Mouse (Mus musculus) liver, embryonic 13.5 days (tissue): ENCODE data around the gene Stmn1. TPM values are rescaled to one million over a fixed set of nuclear protein-coding genes. Genes with fewer than 3 reads are reported as not detected.
"Not testable (repeated sequence)": the region's sequence is repeated elsewhere in the genome, so short reads cannot be mapped to it uniquely, and the experiment has no call there.

Source experiments
- ATAC-seq: fragments of 200-750 bp; cut with Nextera tagmentation; 2 replicates; pipeline ENCODE4 v1.8.0; 2017; ENCODE audit warnings: low read depth, mild to moderate bottlenecking, moderate number of reproducible peaks, moderate library complexity
- DNase-seq: peaks from one replicate; pipeline ENCODE4 v3.0.0; 2022
- H3K27ac ChIP-seq: fragments of 300-500 bp; sonication (generic); 2 replicates; pipeline ENCODE4 v1.5.1; 2015; ENCODE audit warnings: moderate library complexity, mild to moderate bottlenecking, inconsistent platforms
- H3K27me3 ChIP-seq: fragments of 300-500 bp; sonication (generic); 2 replicates; pipeline ENCODE4 v1.6.1; 2015; ENCODE audit warnings: mild to moderate bottlenecking, inconsistent platforms
- H3K36me3 ChIP-seq: fragments of 300-500 bp; sonication (generic); 2 replicates; pipeline ENCODE4 v1.6.1; 2015; ENCODE audit warnings: mild to moderate bottlenecking, inconsistent platforms
- H3K4me1 ChIP-seq: fragments of 300-500 bp; sonication (generic); replicated peaks from 2 replicates; pipeline ENCODE4 v1.6.1; 2015; ENCODE audit warnings: inconsistent platforms
- H3K4me2 ChIP-seq: fragments of 300-500 bp; sonication (generic); 2 replicates; pipeline ENCODE4 v1.6.1; 2015; ENCODE audit warnings: inconsistent platforms, mild to moderate bottlenecking, moderate library complexity
- H3K4me3 ChIP-seq: fragments of 300-500 bp; sonication (generic); replicated peaks from 2 replicates; pipeline ENCODE4 v1.5.1; 2015; ENCODE audit warnings: mild to moderate bottlenecking, inconsistent platforms
- H3K9ac ChIP-seq: fragments of 300-500 bp; sonication (generic); 2 replicates; pipeline ENCODE4 v1.6.1; 2015; ENCODE audit warnings: mild to moderate bottlenecking, inconsistent platforms
- H3K9me3 ChIP-seq: fragments of 300-500 bp; sonication (generic); replicated peaks from 2 replicates; pipeline ENCODE4 v1.6.1; 2016; ENCODE audit warnings: inconsistent platforms
- WGBS: fragments of 180-500 bp; shearing (Covaris S2); methylation state at CpG from one replicate; pipeline ENCODE4 v1.1.7; 2015; ENCODE audit not compliant: insufficient replicate concordance; 5-methylcytosine and 5-hydroxymethylcytosine counted together
- polyA plus RNA-seq: library from polyadenylated mRNA; unstranded; fragments of >200 nt; fragmentation: Nextera tagmentation; extraction: Ambion mirVana; gene quantifications from 2 replicates; pipeline ENCODE4 v1.2.1, GENCODE M21; 2015

The Stmn1 gene
- polyA plus RNA-seq, 1 experiment from 2014 or later: 514 TPM

- WGBS: 48% methylated on average over 11 of the region's 11 CpGs
Measured at GRCm38 (mm10) chr4:134489986-134490665, 22.0 kb downstream of the Stmn1 start.

GRCm38 (mm10) chr4:134491716-134492115 lies 23.6 kb downstream of the Stmn1 start:
- no peaks in the 10 kb centered on the region for H3K36me3 ChIP-seq
- peaks cover 49% of the 10 kb centered on the region for H3K4me1 ChIP-seq
- H3K9me3 ChIP-seq: no peaks in the 10 kb centered on the region
- no peak overlapping the region for H3K4me3 ChIP-seq
- no peaks in the 10 kb centered on the region for H3K27me3 ChIP-seq
- H3K9ac ChIP-seq: no peak overlapping the region
- ATAC-seq (no peak), DNase-seq (no peak)
- H3K27ac ChIP-seq: no peak overlapping the region
- WGBS: 59% methylated on average over 6 of the region's 6 CpGs
- no peak overlapping the region for H3K4me2 ChIP-seq

More at GRCm38 (mm10) chr4:134489986-134490665, 22.0 kb downstream of the Stmn1 start:
- Histone ChIP-seq H3K9ac (no peak overlapping the region), H3K9me3 (no peaks in the 10 kb centered on the region), H3K4me2 (no peak overlapping the region), H3K36me3 (no peaks in the 10 kb centered on the region), H3K4me1 (peaks cover 35% of the 10 kb centered on the region), H3K27me3 (no peaks in the 10 kb centered on the region), H3K27ac (peak overlapping the region; percentile 51), H3K4me3 (no peak overlapping the region)
- DNase-seq: no peak
- ATAC-seq: 0 out of 2 replicates have a peak, but pooled peaks have one; percentile 28

- 71% methylated on average over 6 of the region's 6 CpGs for WGBS
- H3K27ac ChIP-seq, DNase-seq, H3K36me3 ChIP-seq, ATAC-seq, H3K4me2 ChIP-seq, H3K9me3 ChIP-seq, H3K4me3 ChIP-seq, H3K27me3 ChIP-seq: not testable (repeated sequence)
- Histone ChIP-seq H3K9ac (0 out of 2 replicates have a peak overlapping the region, but pooled peaks have one; percentile 28), H3K4me1 (peaks cover 70% of the 10 kb centered on the region)
Measured at GRCm38 (mm10) chr4:134494161-134494560, 26.0 kb downstream of the Stmn1 start.

GRCm38 (mm10) chr4:134494780-134495545 lies 26.8 kb downstream of the Stmn1 start:
- peak; percentile 44 for ATAC-seq
- WGBS: 18% methylated on average over 16 of the region's 16 CpGs
- Histone ChIP-seq H3K27me3 (no peaks in the 10 kb centered on the region), H3K4me1 (peaks cover 65% of the 10 kb centered on the region), H3K9me3 (no peaks in the 10 kb centered on the region), H3K36me3 (no peaks in the 10 kb centered on the region), H3K4me3 (no peak overlapping the region), H3K9ac (peak overlapping the region; percentile 28; the same call in 1 of the 2 replicates), H3K4me2 (no peak overlapping the region; the same call in 1 of the 2 replicates), H3K27ac (peak overlapping the region; percentile 45; the same call in 1 of the 2 replicates)
- DNase-seq: no peak

GRCm38 (mm10) chr4:134495546-134495923 lies 27.4 kb downstream of the Stmn1 start:
- no peak for ATAC-seq
- WGBS: 64% methylated on average over 5 of the region's 5 CpGs
- H3K4me3 ChIP-seq: no peak overlapping the region
- no peak overlapping the region for H3K4me2 ChIP-seq
- no peaks in the 10 kb centered on the region for H3K27me3 ChIP-seq
- DNase-seq: no peak
- H3K36me3 ChIP-seq: no peaks in the 10 kb centered on the region
- H3K9me3 ChIP-seq: no peaks in the 10 kb centered on the region
- H3K9ac ChIP-seq: no peak overlapping the region
- peaks cover 64% of the 10 kb centered on the region for H3K4me1 ChIP-seq
- peak overlapping the region; percentile 83; the same call in 1 of the 2 replicates for H3K27ac ChIP-seq

GRCm38 (mm10) chr4:134496595-134497210 lies 28.6 kb downstream of the Stmn1 start, which contains the start of gene Paqr7:
Gene Paqr7, plus strand, starts transcription at chr4:134496697.
- Histone ChIP-seq H3K27me3 (no peaks in the 10 kb centered on the region), H3K4me2 (peak within 1 kb of the TSS; percentile 93), H3K4me3 (peak within 1 kb of the TSS; percentile 62), H3K27ac (peak within 1 kb of the TSS; percentile 83), H3K4me1 (peaks cover 63% of the 10 kb centered on the region), H3K36me3 (no peaks in the 10 kb centered on the region), H3K9me3 (no peaks in the 10 kb centered on the region), H3K9ac (peak within 1 kb of the TSS; percentile 71)
- DNase-seq (peak; percentile 74), ATAC-seq (peak; percentile 88)
- WGBS: under 1% methylated on average over 35 of the region's 35 CpGs

GRCm38 (mm10) chr4:134497223-134497622 lies 29.1 kb downstream of the Stmn1 start:
- Histone ChIP-seq H3K27me3 (no peaks in the 10 kb centered on the region), H3K27ac (peak overlapping the region; percentile 83), H3K4me2 (peak overlapping the region; percentile 93), H3K9me3 (no peaks in the 10 kb centered on the region), H3K4me3 (peak overlapping the region; percentile 62), H3K36me3 (no peaks in the 10 kb centered on the region), H3K4me1 (peaks cover 66% of the 10 kb centered on the region), H3K9ac (peak overlapping the region; percentile 71)
- 8% methylated on average over 6 of the region's 6 CpGs for WGBS
- DNase-seq (no peak), ATAC-seq (peak; percentile 17)

GRCm38 (mm10) chr4:134497986-134498731 lies 30.0 kb downstream of the Stmn1 start:
- ATAC-seq: no peak
- Histone ChIP-seq H3K4me1 (peaks cover 71% of the 10 kb centered on the region), H3K36me3 (no peaks in the 10 kb centered on the region), H3K9me3 (no peaks in the 10 kb centered on the region), H3K4me3 (peak overlapping the region; percentile 62), H3K27ac (no peak overlapping the region; the same call in 1 of the 2 replicates), H3K4me2 (peak overlapping the region; percentile 93), H3K27me3 (no peaks in the 10 kb centered on the region), H3K9ac (peak overlapping the region; percentile 71)
- WGBS: 59% methylated on average over 12 of the region's 12 CpGs
- no peak for DNase-seq

- not testable (repeated sequence) for DNase-seq, ATAC-seq, H3K4me3 ChIP-seq, H3K9me3 ChIP-seq, H3K4me2 ChIP-seq, H3K36me3 ChIP-seq, H3K27me3 ChIP-seq, H3K27ac ChIP-seq, H3K9ac ChIP-seq
- WGBS: 50% methylated on average over 6 of the region's 6 CpGs
- peaks cover 76% of the 10 kb centered on the region for H3K4me1 ChIP-seq
Measured at GRCm38 (mm10) chr4:134498983-134499382, 30.9 kb downstream of the Stmn1 start.

GRCm38 (mm10) chr4:134501095-134501494 lies 33.0 kb downstream of the Stmn1 start:
- H3K27me3 ChIP-seq: no peaks in the 10 kb centered on the region
- H3K4me1 ChIP-seq: peaks cover 76% of the 10 kb centered on the region
- no peak for ATAC-seq
- H3K4me3 ChIP-seq: no peak overlapping the region
- no peaks in the 10 kb centered on the region for H3K36me3 ChIP-seq
- H3K9me3 ChIP-seq: no peaks in the 10 kb centered on the region
- no peak overlapping the region for H3K9ac ChIP-seq
- 79% methylated on average over 6 of the region's 6 CpGs for WGBS
- H3K27ac ChIP-seq: no peak overlapping the region
- DNase-seq: no peak
- H3K4me2 ChIP-seq: no peak overlapping the region
